Mouse (Mus musculus) forebrain, embryonic 15.5 days (tissue): ENCODE data around the gene Gm47985. TPM values are rescaled to one million over a fixed set of nuclear protein-coding genes. Genes with fewer than 3 reads are reported as not detected.
"Not testable (repeated sequence)": the region's sequence is repeated elsewhere in the genome, so short reads cannot be mapped to it uniquely, and the experiment has no call there.

Source experiments
- ATAC-seq: fragments of 200-750 bp; cut with Nextera tagmentation; replicated peaks from 2 replicates; pipeline ENCODE4 v1.8.0; 2017; ENCODE audit warnings: mild to moderate bottlenecking, moderate TSS enrichment, moderate library complexity
- H3K27ac ChIP-seq: fragments of 300-500 bp; sonication (generic); replicated peaks from 2 replicates; pipeline ENCODE4 v1.5.1; 2015; ENCODE audit warnings: mild to moderate bottlenecking, inconsistent platforms
- H3K27me3 ChIP-seq: fragments of 300-500 bp; sonication (generic); 2 replicates; pipeline ENCODE4 v1.6.1; 2015; ENCODE audit warnings: inconsistent platforms
- H3K36me3 ChIP-seq: fragments of 300-500 bp; sonication (generic); 2 replicates; pipeline ENCODE4 v1.6.1; 2015; ENCODE audit warnings: mild to moderate bottlenecking, inconsistent platforms
- H3K4me1 ChIP-seq: fragments of 300-500 bp; sonication (generic); 2 replicates; pipeline ENCODE4 v1.6.1; 2015; ENCODE audit warnings: inconsistent platforms
- H3K4me2 ChIP-seq: fragments of 300-500 bp; sonication (generic); replicated peaks from 2 replicates; pipeline ENCODE4 v1.6.1; 2015; ENCODE audit warnings: mild to moderate bottlenecking, inconsistent platforms
- H3K4me3 ChIP-seq: fragments of 300-500 bp; sonication (generic); 2 replicates; pipeline ENCODE4 v1.5.1; 2015; ENCODE audit warnings: mild to moderate bottlenecking, inconsistent platforms
- H3K9ac ChIP-seq: fragments of 300-500 bp; sonication (generic); replicated peaks from 2 replicates; pipeline ENCODE4 v1.6.1; 2015; ENCODE audit warnings: mild to moderate bottlenecking, inconsistent platforms
- H3K9me3 ChIP-seq: fragments of 300-500 bp; sonication (generic); 2 replicates; pipeline ENCODE4 v1.6.1; 2016; ENCODE audit warnings: inconsistent platforms
- WGBS: fragments of 180-500 bp; shearing (Covaris S2); methylation state at CpG from one replicate; pipeline ENCODE4 v1.1.7; 2015; ENCODE audit warnings: mixed read lengths; 5-methylcytosine and 5-hydroxymethylcytosine counted together
- polyA plus RNA-seq: library from polyadenylated mRNA; unstranded; fragments of >200 nt; fragmentation: Nextera tagmentation; extraction: Ambion mirVana; gene quantifications from 2 replicates; pipeline ENCODE4 v1.2.1, GENCODE M21; 2015

Gene Gm47985
- polyA plus RNA-seq, 1 experiment from 2014 or later: not detected

- 87% methylated on average over 7 of the region's 8 CpGs for WGBS
- H3K4me2 ChIP-seq, H3K9me3 ChIP-seq, ATAC-seq, H3K36me3 ChIP-seq, H3K9ac ChIP-seq, H3K27me3 ChIP-seq, H3K4me3 ChIP-seq, H3K4me1 ChIP-seq, H3K27ac ChIP-seq: not testable (repeated sequence)
These were observed 27.6 kb downstream of the Gm47985 start, which contains the start of gene Gm47996 for GRCm38 (mm10) chr1:151209824-151210355. TSS of gene Gm47996 (plus strand) at chr1:151210131.

- H3K4me2 ChIP-seq, H3K9ac ChIP-seq, H3K4me3 ChIP-seq, H3K27ac ChIP-seq, H3K36me3 ChIP-seq, H3K9me3 ChIP-seq, H3K27me3 ChIP-seq, H3K4me1 ChIP-seq, ATAC-seq: not testable (repeated sequence)
- 96% methylated on average over 5 of the region's 5 CpGs for WGBS
These were observed 29.3 kb downstream of the Gm47985 start for GRCm38 (mm10) chr1:151211666-151212065.

GRCm38 (mm10) chr1:151214862-151215261, 32.5 kb downstream of the Gm47985 start:
- H3K9me3 ChIP-seq: no peaks in the 10 kb centered on the region
- no peak overlapping the region for H3K27ac ChIP-seq
- WGBS: 70% methylated on average over 2 of the region's 2 CpGs

GRCm38 (mm10) chr1:151215985-151216384, 33.6 kb downstream of the Gm47985 start:
- Histone ChIP-seq H3K36me3 (no peaks in the 10 kb centered on the region), H3K9me3 (no peaks in the 10 kb centered on the region), H3K27me3 (no peaks in the 10 kb centered on the region), H3K4me3 (no peak overlapping the region), H3K27ac (no peak overlapping the region), H3K4me1 (no peaks in the 10 kb centered on the region), H3K4me2 (no peak overlapping the region), H3K9ac (no peak overlapping the region)
- no peak for ATAC-seq
- whole genome bisulfite sequencing: 76% methylated on average over 1 of the region's 1 CpGs

More at GRCm38 (mm10) chr1:151214862-151215261, 32.5 kb downstream of the Gm47985 start:
- Histone ChIP-seq H3K4me3 (no peak overlapping the region), H3K4me2 (no peak overlapping the region), H3K36me3 (no peaks in the 10 kb centered on the region), H3K27me3 (no peaks in the 10 kb centered on the region), H3K9ac (no peak overlapping the region), H3K4me1 (no peaks in the 10 kb centered on the region)
- no peak for ATAC-seq

GRCm38 (mm10) chr1:151216417-151216816, 34.1 kb downstream of the Gm47985 start:
- Histone ChIP-seq H3K9me3 (no peaks in the 10 kb centered on the region), H3K36me3 (no peaks in the 10 kb centered on the region), H3K4me2 (no peak overlapping the region), H3K9ac (no peak overlapping the region), H3K27me3 (no peaks in the 10 kb centered on the region), H3K4me1 (no peaks in the 10 kb centered on the region), H3K4me3 (no peak overlapping the region), H3K27ac (no peak overlapping the region)
- no peak for ATAC-seq
- WGBS: 72% methylated on average over 3 of the region's 3 CpGs

- 91% methylated on average over 5 of the region's 5 CpGs for WGBS
- no peak for ATAC-seq
- no peak overlapping the region for H3K4me2 ChIP-seq
- H3K9ac ChIP-seq: no peak overlapping the region
- H3K9me3 ChIP-seq: no peaks in the 10 kb centered on the region
- no peaks in the 10 kb centered on the region for H3K4me1 ChIP-seq
- H3K27ac ChIP-seq: no peak overlapping the region
- no peaks in the 10 kb centered on the region for H3K27me3 ChIP-seq
- H3K36me3 ChIP-seq: no peaks in the 10 kb centered on the region
- no peak overlapping the region for H3K4me3 ChIP-seq
These were observed 36.7 kb downstream of the Gm47985 start for GRCm38 (mm10) chr1:151219045-151219444.

- no peaks in the 10 kb centered on the region for H3K27me3 ChIP-seq
- ATAC-seq: no peak
- 72% methylated on average over 7 of the region's 7 CpGs for WGBS
These were observed 37.8 kb downstream of the Gm47985 start for GRCm38 (mm10) chr1:151220098-151220497.

GRCm38 (mm10) chr1:151222561-151223267, 40.4 kb downstream of the Gm47985 start:
- no peaks in the 10 kb centered on the region for H3K9me3 ChIP-seq
- H3K36me3 ChIP-seq: no peaks in the 10 kb centered on the region
- H3K27me3 ChIP-seq: no peaks in the 10 kb centered on the region
- no peak overlapping the region for H3K4me3 ChIP-seq
- 87% methylated on average over 10 of the region's 10 CpGs for WGBS
- ATAC-seq: no peak
- H3K9ac ChIP-seq: no peak overlapping the region
- H3K4me2 ChIP-seq: no peak overlapping the region
- H3K27ac ChIP-seq: no peak overlapping the region
- H3K4me1 ChIP-seq: no peaks in the 10 kb centered on the region

More at GRCm38 (mm10) chr1:151220098-151220497, 37.8 kb downstream of the Gm47985 start:
- Histone ChIP-seq H3K4me3 (no peak overlapping the region), H3K4me1 (no peaks in the 10 kb centered on the region), H3K27ac (no peak overlapping the region), H3K36me3 (no peaks in the 10 kb centered on the region), H3K9me3 (no peaks in the 10 kb centered on the region), H3K4me2 (no peak overlapping the region), H3K9ac (no peak overlapping the region)

- Histone ChIP-seq H3K27ac (no peak overlapping the region), H3K4me1 (no peaks in the 10 kb centered on the region), H3K36me3 (no peaks in the 10 kb centered on the region), H3K9ac (no peak overlapping the region), H3K9me3 (no peaks in the 10 kb centered on the region), H3K4me2 (no peak overlapping the region), H3K27me3 (no peaks in the 10 kb centered on the region), H3K4me3 (no peak overlapping the region)
- WGBS: 83% methylated on average over 1 of the region's 1 CpGs
- ATAC-seq: no peak
These were observed 41.0 kb downstream of the Gm47985 start for GRCm38 (mm10) chr1:151223377-151223776.

GRCm38 (mm10) chr1:151224536-151224935, 42.2 kb downstream of the Gm47985 start:
- no peak overlapping the region for H3K9ac ChIP-seq
- no peaks in the 10 kb centered on the region for H3K4me1 ChIP-seq
- ATAC-seq: no peak
- no peak overlapping the region for H3K4me2 ChIP-seq
- H3K27ac ChIP-seq: no peak overlapping the region
- WGBS: 91% methylated on average over 1 of the region's 1 CpGs
- no peak overlapping the region for H3K4me3 ChIP-seq
- no peaks in the 10 kb centered on the region for H3K36me3 ChIP-seq
- no peaks in the 10 kb centered on the region for H3K27me3 ChIP-seq
- no peaks in the 10 kb centered on the region for H3K9me3 ChIP-seq

GRCm38 (mm10) chr1:151227506-151227905, 45.2 kb downstream of the Gm47985 start:
- Histone ChIP-seq H3K4me2 (no peak overlapping the region), H3K4me1 (no peaks in the 10 kb centered on the region), H3K27me3 (no peaks in the 10 kb centered on the region), H3K9me3 (no peaks in the 10 kb centered on the region), H3K36me3 (no peaks in the 10 kb centered on the region), H3K27ac (no peak overlapping the region), H3K4me3 (no peak overlapping the region), H3K9ac (no peak overlapping the region)
- no peak for ATAC-seq
- 88% methylated on average over 8 of the region's 8 CpGs for WGBS

- no peak overlapping the region for H3K27ac ChIP-seq
- no peak overlapping the region for H3K4me3 ChIP-seq
- ATAC-seq: no peak
- no peaks in the 10 kb centered on the region for H3K27me3 ChIP-seq
- H3K36me3 ChIP-seq: no peaks in the 10 kb centered on the region
- H3K4me1 ChIP-seq: no peaks in the 10 kb centered on the region
- H3K9me3 ChIP-seq: no peaks in the 10 kb centered on the region
- 56% methylated on average over 1 of the region's 1 CpGs for WGBS
- no peak overlapping the region for H3K9ac ChIP-seq
- H3K4me2 ChIP-seq: no peak overlapping the region
These were observed 46.1 kb downstream of the Gm47985 start for GRCm38 (mm10) chr1:151228320-151228989.
